Mouse (Mus musculus): ENCODE results near the gene Auts2. TPM values are rescaled to one million over a fixed set of nuclear protein-coding genes. Genes with fewer than 3 reads are reported as not detected.

Auts2 gene
- total and polyA plus RNA-seq, 3 experiments: not detected

- no peak overlapping the region for H3K4me3 ChIP-seq (replicated peaks in 1 of 3; ENCODE audit: low read depth in 2 of 3, low read length in 2 of 3, poor library complexity in 1 of 3)
- TF ChIP-seq ELF1 (IDR thresholded peaks at IDR 0.05; ENCODE audit: low read depth, low read length) (no peak), NRF1 (IDR thresholded peaks at IDR 0.05; ENCODE audit: low read depth, low read length) (no peak), MXI1 (IDR thresholded peaks at IDR 0.05; ENCODE audit: low read depth, low read length) (no peak), CHD1 (IDR thresholded peaks at IDR 0.05; ENCODE audit: low read depth, low read length) (no peak), RCOR1 (conservative IDR thresholded peaks at IDR 0.05; ENCODE audit: low read depth, low read length) (no peak), POLR2A (IDR thresholded peaks at IDR 0.05; ENCODE audit: low read depth, low read length) (no peak), BHLHE40 (IDR thresholded peaks at IDR 0.05; ENCODE audit: low read depth, low read length) (no peak), E2F4 (IDR thresholded peaks at IDR 0.05; ENCODE audit: insufficient replicate concordance, low read depth, low read length) (no peak), TCF12 (IDR thresholded peaks at IDR 0.05; ENCODE audit: low read depth, low read length) (no peak), KAT2A (IDR thresholded peaks at IDR 0.05; ENCODE audit: insufficient replicate concordance, low read length) (no peak), SMC3 (IDR thresholded peaks at IDR 0.05; ENCODE audit: low read depth, low read length) (no peak), TBP (conservative IDR thresholded peaks at IDR 0.05; ENCODE audit: low read depth, low read length) (no peak), MAFK (IDR thresholded peaks at IDR 0.05; ENCODE audit: insufficient replicate concordance, low read length) (no peak), NELFE (IDR thresholded peaks at IDR 0.05; ENCODE audit: low read depth, low read length) (no peak), ZC3H11A (IDR thresholded peaks at IDR 0.05; ENCODE audit: low read depth, low read length) (no peak), MAZ (IDR thresholded peaks at IDR 0.05; ENCODE audit: low read depth, low read length) (no peak), IRF4 (IDR thresholded peaks at IDR 0.05; ENCODE audit: low read depth, low read length) (no peak), SIN3A (IDR thresholded peaks at IDR 0.05; ENCODE audit: low read length) (no peak), HCFC1 (IDR thresholded peaks at IDR 0.05; ENCODE audit: low read depth, low read length) (no peak)
- H3K27me3 ChIP-seq (replicated peaks): no peaks in the 10 kb centered on the region
- H3K79me2 ChIP-seq (replicated peaks; ENCODE audit: control insufficient read depth, extremely low read depth, insufficient read depth, poor library complexity, severe bottlenecking): no peaks in the 10 kb centered on the region
- no peaks in the 10 kb centered on the region for H3K4me1 ChIP-seq (ENCODE audit: control insufficient read depth in 1 of 2, insufficient read depth in 2 of 2)
- H3K36me3 ChIP-seq (replicated peaks in 1 of 2; ENCODE audit: control insufficient read depth in 1 of 2, insufficient read depth in 1 of 2, low read length in 1 of 2): no peaks in the 10 kb centered on the region
- DNase-seq (ENCODE audit: extremely low read depth): no peak
- no peak overlapping the region for H3K9ac ChIP-seq (ENCODE audit: insufficient read depth, low read depth)
- no peak overlapping the region for H3K4me2 ChIP-seq (ENCODE audit: insufficient read depth, low read depth, poor library complexity, severe bottlenecking)
- in situ Hi-C loops (cut with MboI; ENCODE audit: low pct_ligation_motif_present, low pct_unique_long_range_greater_than_20kb, low sequenced_read_pairs) (no loop called here), dilution Hi-C loops (cut with MboI; ENCODE audit: extremely low pct_ligation_motif_present, extremely low pct_unique_long_range_greater_than_20kb, low sequenced_read_pairs) (no loop called here)
- H3K27ac ChIP-seq (ENCODE audit: insufficient read depth, low read depth): no peak overlapping the region
- H3K9me3 ChIP-seq (replicated peaks; ENCODE audit: low read length): peaks cover 63% of the 10 kb centered on the region
Measured at GRCm38 (mm10) chr5:132184395-132185095, 358.6 kb downstream of the Auts2 start.

- H3K4me3 ChIP-seq (replicated peaks in 1 of 3; ENCODE audit: low read depth in 2 of 3, low read length in 2 of 3, poor library complexity in 1 of 3): no peak overlapping the region
- DNase-seq (ENCODE audit: extremely low read depth): no peak
- no peaks in the 10 kb centered on the region for H3K79me2 ChIP-seq (replicated peaks; ENCODE audit: control insufficient read depth, extremely low read depth, insufficient read depth, poor library complexity, severe bottlenecking)
- H3K27me3 ChIP-seq (replicated peaks): no peaks in the 10 kb centered on the region
- H3K4me1 ChIP-seq (ENCODE audit: control insufficient read depth in 1 of 2, insufficient read depth in 2 of 2): no peaks in the 10 kb centered on the region
- no peak for TF ChIP-seq GABPA (IDR thresholded peaks at IDR 0.05; ENCODE audit: insufficient replicate concordance, low read depth, low read length)
- TF ChIP-seq NELFE (IDR thresholded peaks at IDR 0.05; ENCODE audit: low read depth, low read length): no peak
- no peak for TF ChIP-seq USF2 (conservative IDR thresholded peaks at IDR 0.05; ENCODE audit: low read depth, low read length)
- no peak for TF ChIP-seq MAX (IDR thresholded peaks at IDR 0.05; ENCODE audit: low read length)
- no peak for TF ChIP-seq EP300 (IDR thresholded peaks at IDR 0.05; ENCODE audit: low read length)
- TF ChIP-seq TCF12 (IDR thresholded peaks at IDR 0.05; ENCODE audit: low read depth, low read length): no peak
- no peak for TF ChIP-seq SIN3A (IDR thresholded peaks at IDR 0.05; ENCODE audit: low read length)
- TF ChIP-seq CTCF (conservative IDR thresholded peaks at IDR 0.05 in 1 of 2, IDR thresholded peaks at IDR 0.05 in 1 of 2; ENCODE audit: low read depth in 2 of 2, low read length in 2 of 2): no peak
- TF ChIP-seq ZKSCAN1 (IDR thresholded peaks at IDR 0.05; ENCODE audit: borderline replicate concordance, low read depth, low read length): no peak
- no peak for TF ChIP-seq USF1 (IDR thresholded peaks at IDR 0.05; ENCODE audit: low read depth, low read length)
- no peak for TF ChIP-seq ELF1 (IDR thresholded peaks at IDR 0.05; ENCODE audit: low read depth, low read length)
- no peak for TF ChIP-seq RAD21 (IDR thresholded peaks at IDR 0.05; ENCODE audit: low read depth, low read length)
- no peak for TF ChIP-seq CHD2 (IDR thresholded peaks at IDR 0.05; ENCODE audit: low read length)
- no peak for TF ChIP-seq SMC3 (IDR thresholded peaks at IDR 0.05; ENCODE audit: low read depth, low read length)
- no peak for TF ChIP-seq ETS1 (conservative IDR thresholded peaks at IDR 0.05; ENCODE audit: low read depth, low read length)
- no peak for TF ChIP-seq ZC3H11A (IDR thresholded peaks at IDR 0.05; ENCODE audit: low read depth, low read length)
- no peak for TF ChIP-seq RCOR1 (conservative IDR thresholded peaks at IDR 0.05; ENCODE audit: low read depth, low read length)
- no peak for TF ChIP-seq IRF4 (IDR thresholded peaks at IDR 0.05; ENCODE audit: low read depth, low read length)
- TF ChIP-seq BHLHE40 (IDR thresholded peaks at IDR 0.05; ENCODE audit: low read depth, low read length): no peak
- in situ Hi-C loops (cut with MboI; ENCODE audit: low pct_ligation_motif_present, low pct_unique_long_range_greater_than_20kb, low sequenced_read_pairs) (no loop called here), dilution Hi-C loops (cut with MboI; ENCODE audit: extremely low pct_ligation_motif_present, extremely low pct_unique_long_range_greater_than_20kb, low sequenced_read_pairs) (no loop called here)
- H3K9me3 ChIP-seq (replicated peaks; ENCODE audit: low read length): peaks cover 44% of the 10 kb centered on the region
- H3K9ac ChIP-seq (ENCODE audit: insufficient read depth, low read depth): no peak overlapping the region
- H3K36me3 ChIP-seq (replicated peaks in 1 of 2; ENCODE audit: control insufficient read depth in 1 of 2, insufficient read depth in 1 of 2, low read length in 1 of 2): no peaks in the 10 kb centered on the region
- no peak overlapping the region for H3K4me2 ChIP-seq (ENCODE audit: insufficient read depth, low read depth, poor library complexity, severe bottlenecking)
- no peak overlapping the region for H3K27ac ChIP-seq (ENCODE audit: insufficient read depth, low read depth)
Measured at GRCm38 (mm10) chr5:132182077-132182476, 361.1 kb downstream of the Auts2 start.

Measured in CH12.LX (cell line).